In genomic region chr9:97322846-97323245, GRCm38 (mm10) we compare ENCODE assay signal across 9 mouse cellular contexts. TPM values are rescaled to one million over a fixed set of nuclear protein-coding genes. Genes with fewer than 3 reads are reported as not detected.
A peak's percentile ranks its signal among the peaks of the same experiment; 100 is the strongest.
DNase-seq lines count a peak whose midpoint lies in the region; ATAC-seq and TF ChIP-seq lines count a peak whose summit lies in the region.
"Had no signal": no experiment of that assay in that cellular context is flagged by ENCODE, and none has a peak within 500 bp of the region (broad histone marks: within the 10 kb centered on the region; RNA-seq: fewer than 3 reads in every experiment).

No protein-coding gene starts in this region.

- no peak overlapping the region for H3K27ac ChIP-seq in embryonic facial prominence, embryonic 11.5 days (replicated peaks; ENCODE audit: low read depth, low read length)
- no peak overlapping the region for H3K27ac ChIP-seq in embryonic facial prominence, embryonic 10.5 days (replicated peaks)
- no peak overlapping the region for H3K27ac ChIP-seq in lung, embryonic 14.5 days (ENCODE audit: low read depth)

- no peaks in the 10 kb centered on the region for H3K27me3 ChIP-seq in embryonic facial prominence, embryonic 11.5 days (ENCODE audit: control insufficient read depth, insufficient read depth, low read length)
- H3K27me3 ChIP-seq in embryonic facial prominence, embryonic 10.5 days (replicated peaks; ENCODE audit: low read depth, poor library complexity, severe bottlenecking), result no peaks in the 10 kb centered on the region
- H3K27me3 ChIP-seq in Patski, result peaks cover 18% of the 10 kb centered on the region
- no peaks in the 10 kb centered on the region for H3K27me3 ChIP-seq in lung, embryonic 14.5 days (ENCODE audit: insufficient read depth, low read length)

- peak; percentile 66 for TF ChIP-seq CTCF in Patski (IDR thresholded peaks at IDR 0.05)
- peak; percentile 77 for TF ChIP-seq CTCF in lung, embryonic 14.5 days (IDR thresholded peaks at IDR 0.05; ENCODE audit: low read depth)

- no peak overlapping the region for H3K4me3 ChIP-seq in embryonic facial prominence, embryonic 11.5 days (ENCODE audit: low read depth, low read length)
- H3K4me3 ChIP-seq in embryonic facial prominence, embryonic 10.5 days, result no peak overlapping the region
- no peak overlapping the region for H3K4me3 ChIP-seq in lung, embryonic 14.5 days (ENCODE audit: low read depth, low read length)

- H3K9ac ChIP-seq in embryonic facial prominence, embryonic 11.5 days (replicated peaks; ENCODE audit: low read length), result no peak overlapping the region
- no peak overlapping the region for H3K9ac ChIP-seq in lung, embryonic 14.5 days

- DNase-seq in embryonic facial prominence, embryonic 11.5 days (ENCODE audit: low spot score), result peak; percentile 67
- DNase-seq in embryonic facial prominence, embryonic 10.5 days (ENCODE audit: low spot score), result no peak
- peak; percentile 47 to 62 for DNase-seq in left cerebral cortex, postnatal 14 days (ENCODE audit: low spot score in 2 of 2)
- DNase-seq in left cerebral cortex, postnatal 10 days (ENCODE audit: extremely low spot score in 1 of 2, low spot score in 2 of 2), result no peak
- no peak for DNase-seq in Patski (ENCODE audit: low read depth, low spot score)
- peak; percentile 77 for DNase-seq in lung, embryonic 14.5 days
- no peak for DNase-seq in thymus, postnatal 14 days
- no peak for DNase-seq in spleen, postnatal 4 days (ENCODE audit: low spot score in 2 of 2)

- CTCF ChIA-PET in Patski (lab: Charles Lee), result interaction anchor here (0.6 to 1.2 kb wide), 4 partner anchors 22 to 254 kb away, joined by 3 to 4 read pairs (median 3); no protein-coding TSS in a partner anchor

- no peak overlapping the region for H3K4me2 ChIP-seq in embryonic facial prominence, embryonic 11.5 days (ENCODE audit: low read depth, low read length)
- H3K4me2 ChIP-seq in lung, embryonic 14.5 days, result no peak overlapping the region

- 72% methylated on average over 3 of the region's 3 CpGs for whole genome bisulfite sequencing in embryonic facial prominence, embryonic 11.5 days
- WGBS in embryonic facial prominence, embryonic 10.5 days, result 73% methylated on average over 3 of the region's 3 CpGs
- WGBS in lung, embryonic 14.5 days, result 56% methylated on average over 3 of the region's 3 CpGs

- H3K9me3 ChIP-seq in embryonic facial prominence, embryonic 11.5 days (replicated peaks; ENCODE audit: control insufficient read depth, low read length), result no peaks in the 10 kb centered on the region
- H3K9me3 ChIP-seq in embryonic facial prominence, embryonic 10.5 days, result no peaks in the 10 kb centered on the region
- H3K9me3 ChIP-seq in lung, embryonic 14.5 days (ENCODE audit: low read depth, low read length), result no peaks in the 10 kb centered on the region

- no peak for ATAC-seq in embryonic facial prominence, embryonic 11.5 days (replicated peaks; ENCODE audit: insufficient number of reproducible peaks, low FRiP score, low TSS enrichment, low read depth)
- ATAC-seq in Patski, result peak; percentile 60
- no peak for ATAC-seq in lung, embryonic 14.5 days (ENCODE audit: insufficient read depth)

- in situ Hi-C loops in Patski (cut with MboI; ENCODE audit: low pct_unique_long_range_greater_than_20kb), result loop anchor here (25.0 kb wide), 1 partner anchor 411 kb away; no protein-coding TSS in a partner anchor

- no peaks in the 10 kb centered on the region for H3K36me3 ChIP-seq in embryonic facial prominence, embryonic 11.5 days (replicated peaks; ENCODE audit: control insufficient read depth, insufficient read depth, low read depth, low read length)
- no peaks in the 10 kb centered on the region for H3K36me3 ChIP-seq in embryonic facial prominence, embryonic 10.5 days (replicated peaks)
- no peaks in the 10 kb centered on the region for H3K36me3 ChIP-seq in lung, embryonic 14.5 days (ENCODE audit: insufficient read depth)

- intact Hi-C loops in left cerebral cortex, postnatal 14 days (cut with DNase I), result no loop called here
- intact Hi-C loops in left cerebral cortex, postnatal 10 days (cut with DNase I), result loop anchor here (2.0 kb wide), 1 partner anchor 18 kb away; no protein-coding TSS in a partner anchor

- no peaks in the 10 kb centered on the region for H3K4me1 ChIP-seq in embryonic facial prominence, embryonic 11.5 days (ENCODE audit: control insufficient read depth, insufficient read depth, low read length)
- no peaks in the 10 kb centered on the region for H3K4me1 ChIP-seq in embryonic facial prominence, embryonic 10.5 days
- H3K4me1 ChIP-seq in lung, embryonic 14.5 days (ENCODE audit: insufficient read depth), result no peaks in the 10 kb centered on the region

- POLR2A ChIA-PET in Patski (lab: Charles Lee), result no interaction called here

RNA-seq across cellular contexts. Expression of gene Trim42, which starts 46.9 kb away (rescaled TPM):
- polyA plus RNA-seq in embryonic facial prominence, embryonic 11.5 days (2014; fragmentation: Nextera tagmentation; extraction: Ambion mirVana), result not detected in 2 replicates
- not detected in 2 replicates for polyA plus RNA-seq in embryonic facial prominence, embryonic 10.5 days (2016; fragmentation: Nextera tagmentation; extraction: Ambion mirVana)
- total RNA-seq in left cerebral cortex, postnatal 14 days (2021), result not detected
- total RNA-seq in left cerebral cortex, postnatal 10 days (2021), result under 1 TPM in 1 of 2 experiments, not detected in 1; 0.14 TPM
- not detected for polyA plus RNA-seq in Patski (2021)
- not detected in 2 replicates for polyA plus RNA-seq in lung, embryonic 14.5 days (2014; fragmentation: Nextera tagmentation; extraction: Ambion mirVana)
- polyA plus RNA-seq: heart, embryonic 16.5 days had no signal

Comparison
In these comparisons a context has a peak if more than half of its experiments do, and no peak if none do; other contexts are left out.
1. DNase-seq: peak in embryonic facial prominence, embryonic 11.5 days (single experiment), left cerebral cortex, postnatal 14 days (2 of 2) and lung, embryonic 14.5 days (single experiment); none in embryonic facial prominence, embryonic 10.5 days (single experiment), left cerebral cortex, postnatal 10 days (0 of 2), Patski (single experiment), thymus, postnatal 14 days (single experiment) and spleen, postnatal 4 days (0 of 2).